Mouse (Mus musculus) left cerebral cortex, postnatal 25 days (tissue): ENCODE results near the gene Smyd2. TPM values are rescaled to one million over a fixed set of nuclear protein-coding genes. Genes with fewer than 3 reads are reported as not detected.

Experiments
- DNase-seq, 2 experiments: peaks; one replicate each; pipeline ENCODE4 v3.0.0; 2022; ENCODE audit warnings: low spot score in 2 of 2, mixed read lengths in 1 of 2
- intact Hi-C: fragments of 180-260 bp; cut with DNase I; formaldehyde crosslinking; loops from one replicate; pipeline ENCODE4 v1.15.1; 2025
- total RNA-seq, 2 experiments: library from RNA; stranded (reverse); gene quantifications; 2 replicates each; pipeline ENCODE4 v1.2.3; 2021

Gene Smyd2
- total RNA-seq, 2 experiments from 2014 or later, result 96.3 to 104 TPM

DNA sequence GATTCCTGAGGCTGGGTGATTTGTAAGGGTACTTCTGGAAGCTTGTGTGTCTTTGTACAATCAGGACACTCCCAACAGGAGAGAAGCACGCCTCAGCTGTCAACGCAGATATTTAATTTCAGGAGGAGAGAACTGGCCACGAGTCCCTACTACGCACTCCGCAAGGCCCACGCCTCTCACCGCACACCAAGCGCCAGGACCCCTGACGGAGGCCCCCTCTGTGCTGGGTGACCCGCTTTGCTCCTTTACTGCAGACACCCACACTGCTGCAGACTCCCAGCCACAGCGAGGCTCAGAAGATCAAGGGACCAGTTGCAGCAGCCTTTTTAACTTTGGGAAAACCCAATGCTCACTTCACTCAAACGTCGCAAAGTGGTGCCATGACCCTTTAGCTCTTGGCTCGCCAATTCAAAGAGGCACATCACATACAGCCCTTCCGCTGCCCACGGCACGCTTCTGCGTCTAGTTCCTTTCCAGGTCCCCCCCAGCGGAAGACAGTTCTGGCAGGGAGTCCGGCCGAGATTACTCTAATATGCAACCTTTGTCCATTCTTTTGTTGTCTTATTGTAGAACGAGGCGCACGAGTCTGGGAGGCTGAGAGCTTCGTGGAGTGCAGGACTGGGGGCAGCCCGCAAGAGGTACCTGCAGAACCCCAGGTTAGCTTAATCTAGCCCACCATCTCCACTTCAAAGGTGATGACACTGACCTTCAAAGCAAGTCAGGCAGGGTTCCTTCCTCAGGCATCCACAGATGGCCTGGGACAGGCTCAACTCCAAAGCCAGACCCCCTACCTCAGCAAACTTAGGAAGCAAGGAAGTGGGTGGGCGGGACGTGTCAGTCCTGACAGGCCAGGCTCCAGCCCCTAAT lies 1.2 kb downstream of the Smyd2 start:
- DNase-seq, result no peak

DNA sequence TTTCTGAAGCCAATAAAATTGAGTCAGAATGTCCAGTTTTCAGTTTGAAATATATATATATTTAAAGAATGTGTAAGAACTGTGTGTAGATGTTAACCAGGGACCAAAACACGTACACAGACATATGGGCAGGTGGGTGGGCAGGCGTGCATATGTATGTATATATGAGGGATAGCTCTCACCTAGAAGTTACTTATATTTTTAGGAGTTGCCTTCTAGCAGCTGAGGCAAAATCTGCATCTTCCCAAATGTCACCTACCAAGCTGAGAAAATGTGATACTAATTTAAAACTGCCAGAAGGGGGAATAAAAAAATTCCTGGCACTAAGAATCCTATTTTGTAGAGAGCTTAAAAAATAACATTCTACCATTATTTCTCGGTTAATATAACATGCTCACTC lies 2.4 kb downstream of the Smyd2 start:
- intact Hi-C loops, result loop anchor here (1.0 kb wide), 1 partner anchor 41 kb away; no protein-coding TSS in a partner anchor
- peak; percentile 36 to 91 for DNase-seq

More for the DNA sequence above, 1.2 kb downstream of the Smyd2 start:
- intact Hi-C loops, result loop anchor here (1.0 kb wide), 1 partner anchor 39 kb away; no protein-coding TSS in a partner anchor

DNA sequence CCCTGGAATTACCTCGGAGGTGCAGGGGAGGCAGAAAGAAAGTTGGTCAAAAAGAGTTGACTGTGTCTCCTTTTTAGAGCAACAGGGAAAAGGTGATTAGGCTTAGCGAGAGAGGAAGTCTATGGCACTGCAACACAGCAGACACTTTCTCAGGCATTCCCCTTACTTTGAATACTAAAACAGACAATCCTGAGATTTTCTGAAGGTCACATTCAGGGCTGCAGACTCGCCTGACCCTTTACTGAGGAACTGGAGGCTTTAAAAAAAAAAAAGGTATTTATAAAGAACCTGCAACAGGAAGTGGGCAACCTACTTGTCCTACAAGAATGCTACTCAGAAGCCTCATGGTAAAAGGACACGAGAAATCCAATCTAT lies 5.0 kb downstream of the Smyd2 start:
- intact Hi-C loops, result no loop called here
- no peak for DNase-seq

DNA sequence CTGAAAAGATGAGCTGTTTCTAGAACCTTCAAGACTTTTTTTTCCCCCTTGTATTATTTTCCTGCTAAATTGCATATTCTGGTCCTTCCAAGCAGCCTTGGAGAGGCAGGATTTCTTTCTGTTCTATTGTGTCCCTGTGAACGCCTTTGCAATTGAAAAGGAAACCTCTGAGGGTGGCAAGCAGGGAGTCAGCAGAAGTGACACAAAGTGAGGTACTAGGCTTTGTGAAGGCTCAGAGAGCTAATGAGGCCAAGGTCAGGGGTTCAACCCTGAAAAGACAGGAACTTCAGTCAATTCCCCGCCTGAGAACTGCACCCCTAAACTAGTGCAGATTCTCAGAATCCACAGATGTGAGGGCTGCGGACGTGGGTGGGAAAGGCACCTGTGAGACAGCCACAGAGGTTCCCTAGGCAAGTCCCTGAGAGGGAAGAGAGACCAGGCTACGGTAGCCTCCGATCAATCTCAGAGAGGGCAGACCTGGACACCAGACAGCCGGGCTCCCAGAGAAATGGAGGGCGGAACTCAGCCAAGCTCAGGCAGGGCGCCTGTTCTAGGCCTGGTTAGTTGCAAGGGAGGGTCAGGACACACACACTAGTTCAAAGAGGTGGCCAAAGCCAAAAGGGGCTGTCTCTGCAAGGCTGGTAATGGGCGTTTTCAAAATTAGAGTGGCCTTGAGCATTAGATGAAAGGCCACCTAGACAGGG lies 5.6 kb downstream of the Smyd2 start:
- DNase-seq, result no peak
- intact Hi-C loops, result no loop called here

DNA sequence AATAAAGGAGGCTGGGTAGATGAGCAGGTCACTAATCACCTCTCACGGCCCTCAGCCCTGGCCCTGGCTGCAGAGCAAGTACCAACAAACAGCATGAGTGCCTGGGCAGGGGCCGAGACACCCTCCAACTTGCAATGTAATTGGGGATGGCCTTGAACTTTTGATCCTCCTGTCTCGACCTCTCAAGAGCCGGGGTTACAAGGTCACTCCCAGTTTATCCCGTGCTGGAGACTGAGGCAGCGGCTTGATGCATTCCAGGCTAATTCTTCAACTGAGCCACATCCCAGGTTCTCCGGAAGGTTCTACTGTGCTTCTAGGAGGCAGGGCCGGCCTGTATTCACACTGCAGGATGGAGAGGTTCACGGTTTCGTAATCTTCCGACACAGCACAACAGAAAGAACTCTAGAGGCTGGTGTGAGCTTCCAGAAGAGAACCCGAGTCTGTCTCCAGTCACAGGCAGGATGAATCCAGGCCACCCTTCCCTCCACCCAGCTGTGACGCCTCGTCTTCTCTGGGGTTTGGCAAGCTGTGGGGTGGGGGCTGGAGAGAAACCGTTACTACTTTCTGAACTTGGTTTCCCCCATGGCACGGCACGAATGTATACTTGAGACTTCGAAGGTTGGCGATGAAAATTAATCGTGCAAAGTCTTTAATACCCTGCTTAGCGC lies 8.9 kb downstream of the Smyd2 start:
- intact Hi-C loops, result no loop called here
- DNase-seq, result no peak

DNA sequence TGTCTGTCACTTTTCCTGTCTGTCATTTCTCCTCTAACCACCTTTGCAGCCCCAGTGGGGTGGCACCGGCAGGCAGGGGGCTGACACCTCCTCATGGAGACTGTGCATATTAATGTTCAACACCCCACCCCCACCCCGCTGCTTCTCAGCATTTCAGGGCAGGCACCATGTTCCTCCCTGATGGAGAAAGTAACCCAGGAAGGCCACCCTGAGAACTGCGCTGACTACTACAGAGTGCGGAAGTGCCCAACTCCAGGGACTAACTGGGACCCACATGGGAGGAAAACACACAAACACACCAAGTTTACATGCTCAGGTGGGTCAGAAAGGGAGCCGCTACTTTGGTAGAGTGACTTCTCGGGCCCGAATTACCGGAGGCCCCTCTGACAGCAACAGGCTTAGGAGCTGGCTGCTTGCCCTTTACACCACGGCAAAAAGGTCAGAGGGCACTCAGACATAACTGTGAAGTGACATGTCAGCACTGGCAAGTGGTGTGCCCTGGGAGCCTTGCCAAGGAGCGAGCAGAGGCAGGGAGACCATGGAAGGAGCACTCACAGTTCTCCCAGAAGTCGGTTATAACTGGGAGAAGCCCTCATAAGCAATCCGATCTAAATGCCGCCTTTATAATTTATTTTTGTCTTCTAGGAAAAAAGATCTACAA lies 11.3 kb downstream of the Smyd2 start:
- no peak for DNase-seq
- intact Hi-C loops, result no loop called here

DNA sequence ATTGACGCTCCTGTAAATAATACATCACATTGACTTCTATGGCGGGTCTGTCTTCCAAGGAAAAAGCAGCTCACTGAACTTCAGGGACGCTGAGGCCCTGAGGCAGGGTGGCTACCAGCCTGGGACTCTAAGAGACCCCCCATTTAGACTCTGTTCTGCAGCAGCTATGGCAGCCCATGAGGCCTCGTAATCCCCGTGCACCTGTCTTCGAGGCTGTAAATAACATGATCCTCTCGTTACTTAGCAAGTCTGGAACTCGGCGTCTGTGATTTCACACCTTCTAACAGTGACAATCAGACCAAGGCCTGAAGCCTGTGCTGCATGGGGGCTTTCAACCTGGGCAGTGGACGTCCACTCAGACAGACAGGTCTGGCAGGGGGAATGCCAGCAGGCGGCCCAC lies 19.0 kb downstream of the Smyd2 start:
- intact Hi-C loops, result loop anchor here (10.0 kb wide), 1 partner anchor 912 kb away; no protein-coding TSS in a partner anchor
- DNase-seq, result no peak

DNA sequence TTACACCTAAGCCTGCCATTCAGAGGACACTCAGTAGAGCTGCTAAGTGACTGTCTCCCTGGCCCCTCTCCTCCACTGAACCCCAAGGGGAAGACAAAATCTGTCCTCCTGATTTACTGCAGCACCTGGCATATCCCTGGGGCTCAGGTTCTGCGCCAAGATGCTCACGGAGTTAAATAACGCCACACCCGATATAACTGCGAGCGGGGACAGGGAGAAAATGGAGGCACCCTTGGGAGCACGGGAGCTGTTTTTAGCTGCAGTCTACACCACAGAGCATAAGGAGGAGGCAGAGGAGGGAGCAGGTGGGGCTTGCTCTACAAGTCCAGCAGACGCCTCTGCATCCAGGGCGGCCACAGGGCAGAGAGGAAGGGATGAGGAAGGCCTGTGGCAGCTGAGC lies 19.8 kb downstream of the Smyd2 start:
- no peak for DNase-seq
- intact Hi-C loops, result loop anchor here (10.0 kb wide), 1 partner anchor 912 kb away; no protein-coding TSS in a partner anchor

DNA sequence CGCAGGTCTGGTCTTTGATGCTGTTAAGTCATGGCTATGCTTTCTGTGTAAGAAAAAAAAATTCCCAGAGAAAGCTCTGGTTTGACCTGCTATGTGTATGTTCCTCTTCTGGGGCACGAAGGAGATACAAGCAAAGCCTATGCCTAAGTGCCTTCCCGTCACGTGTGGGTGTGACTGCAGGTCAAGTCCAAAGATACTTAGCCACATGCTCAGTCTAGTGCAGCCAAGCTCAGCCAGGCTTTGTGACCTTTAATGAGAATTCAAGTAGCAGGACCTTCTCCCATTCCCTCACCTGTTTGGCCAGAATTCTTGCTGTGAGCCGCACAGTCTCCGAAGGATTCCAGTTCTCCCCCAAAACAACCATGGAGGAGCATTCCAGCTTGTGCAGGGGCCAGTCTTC lies 22.6 kb downstream of the Smyd2 start:
- intact Hi-C loops, result no loop called here
- DNase-seq, result no peak

DNA sequence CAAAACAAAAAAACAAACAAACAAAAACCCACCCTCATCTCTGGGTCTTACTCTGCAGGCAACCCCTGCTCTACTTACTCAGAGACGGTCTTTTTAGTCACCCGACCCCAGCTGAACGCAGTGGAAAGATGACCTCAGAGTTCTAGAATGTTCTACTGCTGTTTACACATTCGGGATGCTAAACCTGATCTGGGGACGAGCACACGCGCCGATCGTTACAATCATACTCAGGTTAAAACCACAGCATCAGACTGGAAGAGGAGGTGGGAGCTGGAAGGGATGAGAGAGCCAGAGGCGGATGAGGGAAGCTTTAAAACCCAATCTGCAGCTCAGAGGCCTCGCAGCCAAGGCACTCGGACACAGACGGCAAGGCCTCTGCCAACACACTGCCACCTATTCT lies 23.5 kb downstream of the Smyd2 start:
- intact Hi-C loops, result no loop called here
- no peak for DNase-seq

DNA sequence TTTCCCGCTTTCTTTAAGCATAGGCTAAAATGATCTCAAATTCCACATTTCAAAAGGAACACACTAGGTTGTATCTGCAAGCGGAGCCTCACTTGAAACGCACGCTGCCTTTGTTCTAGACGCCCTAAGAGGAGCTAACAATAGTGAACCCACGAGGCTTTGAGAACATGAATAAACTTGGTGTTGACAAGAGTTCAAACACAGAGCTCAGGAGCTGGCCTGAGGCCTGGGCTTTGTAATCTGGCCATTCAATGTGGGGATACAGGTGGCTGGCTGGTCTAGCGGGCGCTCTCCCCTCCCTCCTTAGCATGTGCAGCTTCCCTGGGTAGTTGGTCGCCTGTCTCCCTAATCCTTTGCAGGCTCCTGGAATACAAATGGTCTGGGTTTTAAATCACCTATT lies 24.3 kb downstream of the Smyd2 start:
- no peak for DNase-seq
- intact Hi-C loops, result no loop called here

DNA sequence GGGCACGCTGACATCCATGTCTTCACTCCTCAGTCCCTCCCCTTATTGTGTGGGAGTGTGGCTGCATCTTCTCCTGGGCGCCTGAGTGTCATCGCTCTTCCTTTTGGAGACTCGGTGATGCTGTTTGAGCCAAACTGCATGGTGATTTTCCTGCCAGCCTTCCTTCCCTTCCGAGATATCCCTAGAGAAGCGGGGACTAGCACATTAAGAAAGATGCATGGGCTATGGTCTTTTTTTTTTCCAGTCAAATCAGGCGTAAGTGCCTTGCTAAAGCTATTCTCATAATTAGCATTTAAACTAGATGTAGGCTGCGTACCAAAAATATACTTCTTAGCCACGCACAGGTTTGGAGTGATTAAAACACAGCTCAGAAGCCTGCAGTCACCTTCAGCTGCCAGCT lies 28.0 kb downstream of the Smyd2 start:
- DNase-seq, result peak in 1 of 2 experiments; percentile 65
- intact Hi-C loops, result no loop called here

DNA sequence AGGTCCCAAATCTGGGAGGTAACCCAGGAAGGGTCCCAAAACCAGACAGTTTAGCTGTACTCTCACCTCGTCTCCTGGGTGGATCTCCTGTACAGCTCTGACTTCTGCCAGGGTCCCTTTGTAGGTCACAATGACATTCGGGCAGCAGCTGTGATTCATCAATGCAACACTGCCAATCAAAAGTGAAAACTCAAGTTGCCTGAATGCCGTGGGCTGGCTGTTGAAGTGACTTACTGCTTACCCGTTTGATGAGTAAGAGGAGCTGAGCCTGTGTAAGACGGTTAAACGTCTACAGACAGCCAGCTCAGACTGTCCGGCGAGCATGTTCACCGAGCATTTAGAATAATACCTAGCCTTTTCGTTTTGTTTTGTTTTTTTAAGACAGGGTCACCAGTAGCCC lies 33.4 kb downstream of the Smyd2 start:
- intact Hi-C loops, result loop anchor here (10.0 kb wide), 1 partner anchor 906 kb away; no protein-coding TSS in a partner anchor
- no peak for DNase-seq

DNA sequence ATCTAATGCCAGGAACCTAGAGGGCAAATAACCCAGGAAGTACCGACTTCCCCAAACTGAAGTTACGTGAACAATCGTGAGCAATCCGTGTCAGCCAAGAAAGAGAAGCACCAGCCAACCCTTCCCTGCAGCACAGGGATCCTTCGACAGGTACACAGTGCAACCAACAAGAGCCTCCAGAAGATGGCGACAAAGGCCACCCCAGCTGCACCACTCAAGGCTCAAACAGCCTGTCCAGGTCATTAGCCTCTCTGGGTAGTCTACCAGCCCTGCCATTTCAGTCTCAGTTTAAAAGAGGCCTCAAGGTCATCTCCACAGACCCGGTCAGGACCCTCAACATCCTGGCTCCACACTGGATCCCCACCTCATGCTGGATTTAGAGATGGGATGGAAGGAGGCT lies 34.6 kb downstream of the Smyd2 start:
- peak; percentile 61 to 69 for DNase-seq

DNA sequence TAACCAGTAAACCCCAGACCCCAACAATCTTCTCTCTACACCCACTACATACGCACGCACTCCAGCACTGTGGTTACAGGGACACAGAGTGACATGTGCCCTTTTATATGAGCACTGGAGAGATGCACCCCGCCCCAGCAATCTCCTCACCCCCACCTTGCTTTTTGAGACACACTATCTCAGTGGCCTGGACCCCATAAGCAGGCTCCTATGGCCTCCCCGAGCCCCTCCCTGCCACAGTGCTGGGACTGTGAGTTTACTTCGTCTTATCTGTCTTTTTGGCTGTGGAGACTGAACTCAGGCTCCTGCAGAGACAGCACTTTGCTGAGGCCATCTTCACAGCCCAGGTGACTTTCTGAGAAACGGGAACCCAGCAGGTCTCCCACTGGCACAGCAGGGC lies 36.2 kb downstream of the Smyd2 start:
- DNase-seq, result no peak
- intact Hi-C loops, result loop anchor here (10.0 kb wide), 1 partner anchor 909 kb away; no protein-coding TSS in a partner anchor

More for the DNA sequence above, 34.6 kb downstream of the Smyd2 start:
- intact Hi-C loops, result loop anchor here (1.0 to 10.0 kb wide), 3 partner anchors 40 to 907 kb away; no protein-coding TSS in a partner anchor

DNA sequence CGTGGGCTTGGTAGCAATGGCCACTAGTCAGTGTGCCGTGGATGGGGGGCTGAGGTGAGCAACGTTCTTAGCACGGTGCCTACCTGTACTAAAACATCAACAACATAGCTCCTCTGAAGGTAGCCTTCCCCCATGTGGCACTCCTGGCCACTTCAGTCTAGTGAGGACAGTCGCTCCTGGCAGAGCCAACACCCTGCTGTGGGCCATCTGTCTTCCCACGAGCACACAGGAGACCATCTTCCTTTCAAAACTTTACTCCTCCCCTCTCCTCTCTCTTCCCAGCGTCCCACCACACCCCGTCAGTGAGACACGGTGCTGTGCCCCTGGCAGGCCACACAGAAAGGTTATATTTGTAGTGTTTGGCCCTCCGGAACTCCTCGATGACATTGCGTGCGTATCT lies 37.2 kb downstream of the Smyd2 start:
- no peak for DNase-seq
- intact Hi-C loops, result loop anchor here (10.0 kb wide), 1 partner anchor 910 kb away; no protein-coding TSS in a partner anchor

DNA sequence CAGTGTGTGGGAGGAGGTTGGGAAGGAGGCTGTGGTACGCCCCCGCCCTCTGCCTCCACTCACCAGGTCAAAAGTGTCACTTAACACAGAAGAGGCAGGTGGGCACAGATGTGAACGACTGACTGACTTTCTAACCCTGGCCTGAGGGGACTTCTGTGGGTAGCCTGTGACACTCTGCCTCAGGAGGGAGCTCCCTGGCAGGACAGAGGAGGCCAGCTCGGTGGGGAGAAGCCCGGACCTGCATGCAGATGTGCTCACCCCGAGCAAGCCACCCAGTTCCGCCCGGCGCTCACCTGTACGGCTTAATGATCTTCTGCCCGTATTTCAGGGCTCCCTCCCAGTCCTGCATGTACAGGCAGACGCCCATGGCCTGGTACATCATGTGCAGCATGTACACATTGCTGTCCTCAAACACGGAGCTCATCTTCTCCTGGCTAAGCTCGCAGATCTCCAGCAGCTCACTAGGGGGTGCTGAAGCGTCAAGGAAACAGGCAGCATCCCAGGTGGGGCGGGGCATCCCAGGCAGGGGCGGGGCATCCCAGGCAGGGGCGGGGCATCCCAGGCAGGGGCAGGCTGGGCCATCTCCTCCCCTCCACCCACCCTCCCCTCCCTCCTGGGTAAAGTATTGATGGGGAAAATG lies 38.5 kb downstream of the Smyd2 start:
- intact Hi-C loops, result loop anchor here (1.0 to 10.0 kb wide), 3 partner anchors 181 to 911 kb away; no protein-coding TSS in a partner anchor
- peak; percentile 55 to 60 for DNase-seq

DNA sequence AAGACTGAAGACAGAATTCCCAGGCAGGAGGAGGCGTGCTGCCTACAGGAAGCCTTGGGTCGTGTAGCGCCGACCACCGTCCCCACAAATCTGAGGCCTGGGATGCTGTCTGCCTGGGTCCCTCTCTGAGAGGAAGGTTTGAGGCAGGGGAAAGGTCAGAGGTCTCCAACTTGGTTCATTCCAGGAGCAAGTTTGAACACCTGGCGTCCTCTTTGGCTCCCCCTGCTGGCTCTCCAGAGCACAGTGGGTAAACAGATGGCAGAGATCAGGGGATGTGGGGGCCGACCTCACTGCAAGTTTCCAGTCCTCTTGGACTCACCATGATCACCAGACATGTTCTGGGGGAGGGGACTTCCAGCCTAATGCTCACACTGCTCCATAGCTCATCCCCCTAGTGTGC lies 39.3 kb downstream of the Smyd2 start:
- intact Hi-C loops, result loop anchor here (1.0 to 10.0 kb wide), 3 partner anchors 181 to 912 kb away; no protein-coding TSS in a partner anchor
- DNase-seq, result peak in 1 of 2 experiments; percentile 38

DNA sequence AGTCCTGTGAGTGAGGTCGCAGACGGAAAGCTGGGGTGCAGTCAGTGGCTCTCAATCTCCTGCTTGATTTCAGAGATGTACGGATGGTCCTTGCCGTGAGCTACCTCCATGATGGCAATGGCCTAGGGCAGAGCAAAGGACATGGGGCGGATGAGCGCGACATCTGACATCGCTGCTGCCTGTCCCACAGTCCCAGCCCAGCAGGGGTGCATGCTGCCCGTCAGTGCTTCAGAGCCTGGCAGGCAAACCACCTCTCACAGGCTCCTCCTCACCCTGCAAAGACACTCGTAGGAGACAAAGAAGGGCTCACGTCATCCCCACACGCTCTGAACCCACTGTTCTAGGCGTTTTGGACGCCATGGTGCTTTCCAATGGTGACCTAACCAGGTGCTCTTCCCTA lies 41.4 kb downstream of the Smyd2 start:
- intact Hi-C loops, result loop anchor here (10.0 kb wide), 1 partner anchor 914 kb away; no protein-coding TSS in a partner anchor
- DNase-seq, result no peak
